Mouse (Mus musculus): Measurements from ENCODE around the gene Aknad1.

DNA sequence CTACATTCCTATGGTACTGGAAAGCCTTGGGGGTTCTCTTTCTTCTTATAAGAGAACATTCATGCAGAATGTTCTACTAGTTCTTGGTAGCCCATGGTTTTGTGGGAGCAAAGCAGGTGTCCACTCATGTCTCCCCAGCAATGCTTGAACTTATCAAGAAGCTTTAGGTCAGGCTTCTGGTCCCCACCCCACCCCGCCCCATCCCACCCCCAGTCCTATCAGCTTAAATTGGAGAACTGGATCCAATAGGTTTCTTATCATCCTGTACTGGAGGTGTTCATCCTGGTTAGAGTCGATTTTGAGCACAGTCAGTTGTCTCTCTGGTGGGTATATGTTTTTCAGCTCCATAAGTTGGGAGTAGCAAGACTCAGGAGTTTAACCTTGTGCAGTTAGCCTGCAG is 16.1 kb downstream of the Aknad1 start:
- TF ChIP-seq POLR2A (IDR thresholded peaks at IDR 0.05; ENCODE audit: insufficient read depth, low read depth, low read length) (no peak), CTCF (IDR thresholded peaks at IDR 0.05; ENCODE audit: insufficient read depth, low read depth, low read length) (no peak)

Measured in olfactory bulb, adult 2 months (tissue).